Mouse (Mus musculus) megakaryocyte, adult 5-6 weeks (primary cell): ENCODE results near the gene Il2rg. TPM values are rescaled to one million over a fixed set of nuclear protein-coding genes. Genes with fewer than 3 reads are reported as not detected.

Experiments used
- ATAC-seq: 2 replicates; pipeline ENCODE4 v1.8.0; 2016; ENCODE audit warnings: mild to moderate bottlenecking, inconsistent platforms; ENCODE audit not compliant: poor library complexity, severe bottlenecking
- total RNA-seq, 2 experiments: library from RNA; stranded (forward) in 1 of 2; stranded (reverse) in 1 of 2; fragments of 153-499, 151-499 nt in 1 of 2; fragments of 221-1000, 200-1000 nt in 1 of 2; gene quantifications; 2 replicates each; pipeline versions ENCODE4 v1.2.3 to v1.2.4; 2015 to 2017

Il2rg gene
- 47.4 and 60.1 TPM in 2 replicates for total RNA-seq (2015)
- total RNA-seq (2017) = 35.2 and 64.5 TPM in 2 replicates

- ATAC-seq = peak; percentile 89
Observed at GRCm38 (mm10) chrX:101268025-101268754, at the start of gene Il2rg. Il2rg (minus strand) TSS chrX:101268255.

GRCm38 (mm10) chrX:101313625-101314359, 45.7 kb upstream of the Il2rg start:
- ATAC-seq = 0 out of 2 replicates have a peak, but pooled peaks have one; percentile 33

- ATAC-seq = no peak
Observed at GRCm38 (mm10) chrX:101309299-101309698, 41.2 kb upstream of the Il2rg start.

GRCm38 (mm10) chrX:101304646-101305045, 36.6 kb upstream of the Il2rg start:
- ATAC-seq = no peak

- no peak for ATAC-seq
Observed at GRCm38 (mm10) chrX:101301654-101302053, 33.6 kb upstream of the Il2rg start.

- ATAC-seq = no peak
Observed at GRCm38 (mm10) chrX:101300427-101301030, 32.5 kb upstream of the Il2rg start.

GRCm38 (mm10) chrX:101299473-101300426, 31.7 kb upstream of the Il2rg start:
- no peak for ATAC-seq

- ATAC-seq = no peak
Observed at GRCm38 (mm10) chrX:101299055-101299454, 31.0 kb upstream of the Il2rg start, which contains the start of gene Nlgn3. Nlgn3 (plus strand) TSS chrX:101299168.

- no peak for ATAC-seq
Observed at GRCm38 (mm10) chrX:101290111-101290510, 22.1 kb upstream of the Il2rg start.

- ATAC-seq = no peak
Observed at GRCm38 (mm10) chrX:101289037-101289436, 21.0 kb upstream of the Il2rg start.

GRCm38 (mm10) chrX:101288432-101288831, 20.4 kb upstream of the Il2rg start:
- ATAC-seq = no peak

- ATAC-seq = no peak
Observed at GRCm38 (mm10) chrX:101287543-101287942, 19.5 kb upstream of the Il2rg start.

GRCm38 (mm10) chrX:101285953-101286670, 18.1 kb upstream of the Il2rg start:
- ATAC-seq = no peak

- ATAC-seq = peak; percentile 72
Observed at GRCm38 (mm10) chrX:101285534-101285933, 17.5 kb upstream of the Il2rg start.

- no peak for ATAC-seq
Observed at GRCm38 (mm10) chrX:101282813-101283212, 14.8 kb upstream of the Il2rg start.

GRCm38 (mm10) chrX:101273875-101274738, 6.1 kb upstream of the Il2rg start, which contains the start of gene Med12:
Med12 (plus strand) TSS chrX:101274030.
- ATAC-seq = peak; percentile 99

- ATAC-seq = no peak
Observed at GRCm38 (mm10) chrX:101273410-101273809, 5.4 kb upstream of the Il2rg start.

- ATAC-seq = peak; percentile 39
Observed at GRCm38 (mm10) chrX:101268755-101269124, 685 bp upstream of the Il2rg start, which contains the start of gene Gm20489. Gm20489 (minus strand) TSS chrX:101269023.

- ATAC-seq = no peak
Observed at GRCm38 (mm10) chrX:101266631-101267030, 1.4 kb downstream of the Il2rg start.
